Mouse (Mus musculus) CH12.LX (cell line): ENCODE results near the gene Ank3. TPM values are rescaled to one million over a fixed set of nuclear protein-coding genes. Genes with fewer than 3 reads are reported as not detected.
A peak's percentile ranks its signal among the peaks of the same experiment; 100 is the strongest.

Source experiments
- DNase-seq: peaks from one replicate; pipeline ENCODE4 v3.0.0-alpha.2; 2013; ENCODE audit errors: extremely low read depth
- H3K27ac ChIP-seq: 2 replicates; pipeline ENCODE4 v1.5.1; 2012; ENCODE audit warnings: low read depth, mild to moderate bottlenecking, control low read depth, moderate library complexity; ENCODE audit not compliant: insufficient read depth
- H3K27me3 ChIP-seq: replicated peaks from 2 replicates; pipeline ENCODE3; 2012; ENCODE audit warnings: inconsistent platforms
- H3K36me3 ChIP-seq, 2 experiments: replicated peaks in 1 of 2; 2 replicates each; pipeline versions ENCODE3 to v1.6.1; 2012; ENCODE audit warnings: inconsistent platforms in 1 of 2, low read length in 1 of 2, mild to moderate bottlenecking in 1 of 2, mixed read lengths in 1 of 2, moderate library complexity in 1 of 2; ENCODE audit not compliant: control insufficient read depth in 1 of 2, insufficient read depth in 1 of 2
- H3K4me1 ChIP-seq, 2 experiments: 2 replicates each; pipeline ENCODE4 v1.6.1; 2012; ENCODE audit warnings: inconsistent platforms in 1 of 2, moderate library complexity in 1 of 2; ENCODE audit not compliant: insufficient read depth in 2 of 2, control insufficient read depth in 1 of 2
- H3K4me2 ChIP-seq: 2 replicates; pipeline ENCODE4 v1.6.1; 2012; ENCODE audit warnings: low read depth, mild to moderate bottlenecking, control low read depth; ENCODE audit not compliant: poor library complexity, insufficient read depth, severe bottlenecking
- H3K4me3 ChIP-seq, 3 experiments: fragments of 150-350 bp in 1 of 3; sonication (generic) in 1 of 3; replicated peaks in 1 of 3; 2 replicates each; pipeline versions ENCODE3 to v1.5.1; 2011 to 2012; ENCODE audit warnings: low read depth in 2 of 3, low read length in 2 of 3, mild to moderate bottlenecking in 2 of 3, moderate library complexity in 2 of 3, control low read depth in 1 of 3, improper control_type of control experiment in 1 of 3, inconsistent platforms in 1 of 3, mixed read lengths in 1 of 3; ENCODE audit not compliant: poor library complexity in 1 of 3
- H3K79me2 ChIP-seq: replicated peaks from 2 replicates; pipeline ENCODE4 v1.6.1; 2012; ENCODE audit warnings: mild to moderate bottlenecking, moderate library complexity; ENCODE audit not compliant: control insufficient read depth, poor library complexity, insufficient read depth, severe bottlenecking; ENCODE audit errors: extremely low read depth
- H3K9ac ChIP-seq: 2 replicates; pipeline ENCODE4 v1.6.1; 2012; ENCODE audit warnings: low read depth, mild to moderate bottlenecking, control low read depth, moderate library complexity; ENCODE audit not compliant: insufficient read depth
- H3K9me3 ChIP-seq: replicated peaks from 2 replicates; pipeline ENCODE3; 2012; ENCODE audit warnings: low read length, inconsistent platforms, mixed read lengths
- CHD1 ChIP-seq: IDR thresholded peaks from 2 replicates; pipeline ENCODE4 v1.6.1; 2012; ENCODE audit warnings: low read depth, low read length, improper control_type of control experiment, inconsistent platforms
- CHD2 ChIP-seq: IDR thresholded peaks from 2 replicates; pipeline ENCODE4 v1.6.1; 2011; ENCODE audit warnings: low read length, improper control_type of control experiment
- E2F4 ChIP-seq: IDR thresholded peaks from 2 replicates; pipeline ENCODE4 v1.6.1; 2011; ENCODE audit warnings: low read depth, low read length, improper control_type of control experiment; ENCODE audit not compliant: insufficient replicate concordance
- EP300 ChIP-seq: IDR thresholded peaks from 2 replicates; pipeline ENCODE4 v1.6.1; 2011; ENCODE audit warnings: low read length, improper control_type of control experiment
- IRF4 ChIP-seq: IDR thresholded peaks from 2 replicates; pipeline ENCODE4 v1.6.1; 2014; ENCODE audit warnings: low read depth, mild to moderate bottlenecking, inconsistent platforms, low read length, improper control_type of control experiment
- JUN ChIP-seq: IDR thresholded peaks from 2 replicates; pipeline ENCODE4 v1.6.1; 2011; ENCODE audit warnings: low read depth, mild to moderate bottlenecking, low read length, improper control_type of control experiment, moderate library complexity; ENCODE audit not compliant: insufficient read depth
- KAT2A ChIP-seq: IDR thresholded peaks from 2 replicates; pipeline ENCODE4 v1.6.1; 2012; ENCODE audit warnings: low read length, improper control_type of control experiment, inconsistent platforms; ENCODE audit not compliant: insufficient replicate concordance
- MAZ ChIP-seq: IDR thresholded peaks from 2 replicates; pipeline ENCODE4 v1.6.1; 2012; ENCODE audit warnings: low read depth, mild to moderate bottlenecking, inconsistent platforms, low read length, improper control_type of control experiment, moderate library complexity
- MXI1 ChIP-seq: IDR thresholded peaks from 2 replicates; pipeline ENCODE4 v1.6.1; 2011; ENCODE audit warnings: mild to moderate bottlenecking, low read depth, low read length, improper control_type of control experiment
- NELFE ChIP-seq: IDR thresholded peaks from 2 replicates; pipeline ENCODE4 v1.6.1; 2011; ENCODE audit warnings: low read depth, low read length, improper control_type of control experiment
- POLR2A ChIP-seq: IDR thresholded peaks from 2 replicates; pipeline ENCODE4 v1.6.1; 2011; ENCODE audit warnings: low read depth, mild to moderate bottlenecking, improper control_type of control experiment, low read length
- POLR2AphosphoS2 ChIP-seq: IDR thresholded peaks from 2 replicates; pipeline ENCODE4 v1.6.1; 2011; ENCODE audit warnings: low read depth, low read length, improper control_type of control experiment
- RAD21 ChIP-seq: IDR thresholded peaks from 2 replicates; pipeline ENCODE4 v1.6.1; 2011; ENCODE audit warnings: low read depth, mild to moderate bottlenecking, low read length, improper control_type of control experiment, moderate library complexity
- SIN3A ChIP-seq: IDR thresholded peaks from 2 replicates; pipeline ENCODE4 v1.6.1; 2012; ENCODE audit warnings: low read length, improper control_type of control experiment, inconsistent platforms
- TCF12 ChIP-seq: IDR thresholded peaks from 2 replicates; pipeline ENCODE4 v1.6.1; 2014; ENCODE audit warnings: low read depth, mild to moderate bottlenecking, inconsistent platforms, low read length, improper control_type of control experiment
- UBTF ChIP-seq: IDR thresholded peaks from 2 replicates; pipeline ENCODE4 v1.6.1; 2012; ENCODE audit warnings: low read depth, mild to moderate bottlenecking, inconsistent platforms, low read length, improper control_type of control experiment, moderate library complexity
- USF1 ChIP-seq: IDR thresholded peaks from 2 replicates; pipeline ENCODE4 v1.6.1; 2014; ENCODE audit warnings: low read depth, mild to moderate bottlenecking, inconsistent platforms, low read length, improper control_type of control experiment
- ZC3H11A ChIP-seq: IDR thresholded peaks from 2 replicates; pipeline ENCODE4 v1.6.1; 2012; ENCODE audit warnings: low read depth, mild to moderate bottlenecking, inconsistent platforms, low read length, improper control_type of control experiment
- ZMIZ1 ChIP-seq: IDR thresholded peaks from 2 replicates; pipeline ENCODE4 v1.6.1; 2012; ENCODE audit warnings: low read depth, mild to moderate bottlenecking, inconsistent platforms, low read length, improper control_type of control experiment
- ZNF384 ChIP-seq: IDR thresholded peaks from 2 replicates; pipeline ENCODE4 v1.6.1; 2012; ENCODE audit warnings: low read depth, low read length, improper control_type of control experiment, inconsistent platforms
- dilution Hi-C: fragments of 300-500 bp; cut with MboI; formaldehyde crosslinking; loops from 2 replicates; pipeline ENCODE4 v1.14.3; 2020; ENCODE audit warnings: low sequenced_read_pairs; ENCODE audit not compliant: extremely low pct_unique_long_range_greater_than_20kb, extremely low pct_ligation_motif_present
- in situ Hi-C: fragments of 300-500 bp; cut with MboI; formaldehyde crosslinking; loops from 3 replicates; pipeline ENCODE4 v1.14.3; 2019; ENCODE audit warnings: low sequenced_read_pairs, low pct_ligation_motif_present, low pct_unique_long_range_greater_than_20kb, mixed read lengths
- polyA plus RNA-seq: library from polyadenylated mRNA; unstranded; fragments of >175 nt; gene quantifications from 2 replicates; pipeline ENCODE4 v1.2.1, GENCODE M21; 2012; ENCODE audit warnings: low read depth; ENCODE audit not compliant: insufficient read length
- total RNA-seq, 2 experiments: library from RNA; depleted of rRNA; stranded (reverse); fragments of 300-350 nt in 1 of 2; fragments of >200 nt in 1 of 2; gene quantifications; 2 replicates each; pipeline ENCODE4 v1.2.3; 2012 to 2014

Ank3 gene
- total and polyA plus RNA-seq, 3 experiments, result 4.7 to 8.3 (median 6.2) TPM

DNA sequence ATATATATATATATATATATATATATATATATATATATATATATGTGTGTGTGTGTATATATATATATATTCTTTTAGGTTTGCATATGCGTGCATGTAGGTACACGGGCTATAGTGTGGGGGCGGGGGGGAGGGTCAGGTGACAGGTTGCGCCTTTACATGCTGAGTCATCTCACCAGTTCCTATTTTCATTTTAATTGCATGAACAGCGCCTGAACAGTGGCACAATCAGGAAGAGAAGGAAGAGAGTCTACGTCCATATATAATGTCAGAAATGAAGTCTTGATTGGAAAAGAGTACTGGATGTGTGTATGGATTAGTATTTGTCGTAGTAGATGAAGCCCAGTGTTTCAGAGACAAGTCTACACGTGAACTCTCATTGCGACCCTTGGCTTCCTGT lies 459.4 kb downstream of the Ank3 start:
- no peak for DNase-seq
- Histone ChIP-seq H3K9me3 (no peaks in the 10 kb centered on the region), H3K4me2 (no peak overlapping the region; the same call in 1 of the 2 replicates), H3K79me2 (no peaks in the 10 kb centered on the region), H3K36me3 (peaks cover 0 to 17% of the 10 kb centered on the region in 2 experiments), H3K4me1 (peaks cover 3 to 13% of the 10 kb centered on the region in 2 experiments; a peak in 2 of 4 replicates), H3K27ac (no peak overlapping the region), H3K27me3 (no peaks in the 10 kb centered on the region), H3K9ac (no peak overlapping the region), H3K4me3 (no peak overlapping the region)
- in situ Hi-C loops, result no loop called here
- dilution Hi-C loops, result no loop called here
- TF ChIP-seq POLR2AphosphoS2, result no peak
- TF ChIP-seq IRF4, result 0 out of 2 replicates have a peak, but pooled peaks have one; percentile 29

DNA sequence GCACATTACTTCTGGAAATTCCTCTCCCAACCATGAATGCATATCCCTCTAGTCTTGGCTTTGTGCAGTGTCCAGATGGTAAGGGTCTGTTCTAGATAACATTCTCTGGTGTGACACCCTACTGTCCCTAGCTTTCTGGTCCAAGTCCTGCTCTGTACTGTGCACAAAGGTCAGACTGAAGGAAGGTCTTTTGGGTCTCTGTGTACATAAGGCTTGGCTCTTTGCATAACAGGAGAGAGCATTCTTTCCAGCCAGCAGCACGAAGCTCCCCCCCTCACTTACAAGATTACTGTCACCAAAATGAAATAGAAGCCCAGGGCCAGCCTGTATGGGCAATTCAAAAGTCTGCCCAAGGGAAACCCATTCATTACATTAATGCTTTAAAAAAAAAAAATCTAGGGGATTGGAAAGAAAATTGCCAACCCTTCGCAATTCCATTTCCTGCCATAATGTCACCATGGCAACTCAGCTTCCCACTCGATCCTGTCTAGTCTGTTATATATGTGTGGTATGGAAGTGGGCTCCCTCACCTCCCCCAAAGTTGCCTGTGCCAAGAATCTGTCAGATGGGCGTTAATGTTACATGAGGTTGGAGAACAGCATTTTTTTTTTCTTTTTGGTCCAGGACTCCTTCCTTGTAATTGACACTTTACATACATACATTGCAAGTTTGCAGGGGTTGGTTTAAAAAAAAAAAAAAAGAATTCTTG lies 460.5 kb downstream of the Ank3 start:
- DNase-seq, result no peak
- no peak overlapping the region for H3K4me2 ChIP-seq

DNA sequence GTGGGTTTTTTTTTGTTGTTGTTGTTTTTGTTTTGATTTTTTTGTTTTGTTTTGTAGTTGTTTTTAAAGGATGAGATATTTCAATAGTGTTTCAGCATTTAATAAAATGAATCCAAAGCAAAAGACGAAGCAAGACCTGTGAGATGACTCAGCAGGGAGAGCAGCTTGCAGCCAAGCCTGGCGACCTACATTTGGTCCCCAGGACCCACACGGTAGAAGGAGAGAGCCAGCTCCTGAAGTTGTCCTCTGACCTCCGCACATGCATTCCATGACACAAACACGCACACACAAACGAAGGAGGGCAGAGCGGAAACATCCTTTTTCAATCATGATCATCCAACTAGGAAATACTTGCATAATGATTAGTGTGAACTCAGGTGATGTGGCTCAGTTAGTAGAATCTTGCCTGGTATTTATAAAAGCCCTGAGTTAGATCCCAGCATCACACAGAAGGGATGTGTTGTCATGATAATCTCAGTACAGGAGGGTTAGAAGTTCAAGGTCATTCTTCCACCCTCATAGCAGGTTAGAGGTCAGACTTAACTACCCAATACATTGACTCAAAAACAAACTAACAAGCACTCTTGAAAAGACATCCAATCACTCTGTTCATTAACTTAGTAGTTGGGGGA lies 461.4 kb downstream of the Ank3 start:
- H3K79me2 ChIP-seq, result no peaks in the 10 kb centered on the region
- H3K9me3 ChIP-seq, result no peaks in the 10 kb centered on the region
- H3K36me3 ChIP-seq, result peaks cover 0 to 11% of the 10 kb centered on the region in 2 experiments
- H3K4me2 ChIP-seq, result no peak overlapping the region
- in situ Hi-C loops, result loop anchor here (10.0 kb wide), 1 partner anchor 435 kb away; no protein-coding TSS in a partner anchor
- no peak for DNase-seq
- peaks cover 3 to 19% of the 10 kb centered on the region in 2 experiments; a peak in 2 of 4 replicates for H3K4me1 ChIP-seq
- TF ChIP-seq JUN (no peak), ZC3H11A (no peak), NELFE (no peak), E2F4 (no peak), SIN3A (no peak), MAZ (no peak), CHD2 (no peak), MXI1 (no peak)
- TF ChIP-seq, all 38 proteins: peak for 0
- Histone ChIP-seq H3K4me3 (no peak overlapping the region), H3K27ac (no peak overlapping the region), H3K9ac (no peak overlapping the region), H3K27me3 (no peaks in the 10 kb centered on the region)
- dilution Hi-C loops, result no loop called here

More for the DNA sequence above, 460.5 kb downstream of the Ank3 start:
- H3K9me3 ChIP-seq, result no peaks in the 10 kb centered on the region
- in situ Hi-C loops (no loop called here), dilution Hi-C loops (no loop called here)
- H3K27me3 ChIP-seq, result no peaks in the 10 kb centered on the region
- H3K27ac ChIP-seq, result no peak overlapping the region
- H3K4me1 ChIP-seq, result peaks cover 3 to 19% of the 10 kb centered on the region in 2 experiments; a peak in 2 of 4 replicates
- TF ChIP-seq UBTF (no peak), ZC3H11A (no peak), ZMIZ1 (no peak), MAZ (no peak), POLR2A (no peak), RAD21 (no peak), EP300 (no peak), TCF12 (no peak), CHD1 (no peak), IRF4 (no peak), USF1 (no peak), KAT2A (no peak), ZNF384 (no peak)
- no peak overlapping the region for H3K4me3 ChIP-seq
- no peaks in the 10 kb centered on the region for H3K79me2 ChIP-seq
- H3K36me3 ChIP-seq, result peaks cover 0 to 14% of the 10 kb centered on the region in 2 experiments
- no peak overlapping the region for H3K9ac ChIP-seq
